Mouse (Mus musculus): Measurements from ENCODE around the gene Arhgap6.

The Arhgap6 gene

GRCm38 (mm10) chrX:169007066-169007465, 212.2 kb downstream of the Arhgap6 start:
- no peak for DNase-seq

- no peak for DNase-seq
Observed at GRCm38 (mm10) chrX:169012701-169013100, 217.8 kb downstream of the Arhgap6 start.

DNA sequence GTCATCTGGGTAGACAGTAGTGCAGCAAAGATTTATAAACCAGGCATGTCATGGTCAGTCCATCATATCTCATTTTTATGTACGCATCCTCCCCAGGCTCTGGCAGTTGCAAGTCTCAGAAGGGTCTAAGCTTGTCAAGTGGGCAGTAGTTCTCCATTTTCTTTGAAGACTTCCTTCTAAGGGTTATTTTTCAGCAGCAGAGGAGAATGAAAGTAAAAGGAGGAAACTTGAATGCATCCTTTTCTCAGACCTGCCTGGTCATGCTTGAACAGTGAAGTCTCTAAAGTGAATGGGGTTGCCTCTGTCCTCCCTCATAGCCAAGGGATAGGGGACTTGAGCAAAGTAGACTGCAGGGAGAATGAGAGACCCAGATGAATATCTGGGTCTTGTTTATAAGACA, 239.5 kb downstream of the Arhgap6 start:
- no peak for DNase-seq

DNA sequence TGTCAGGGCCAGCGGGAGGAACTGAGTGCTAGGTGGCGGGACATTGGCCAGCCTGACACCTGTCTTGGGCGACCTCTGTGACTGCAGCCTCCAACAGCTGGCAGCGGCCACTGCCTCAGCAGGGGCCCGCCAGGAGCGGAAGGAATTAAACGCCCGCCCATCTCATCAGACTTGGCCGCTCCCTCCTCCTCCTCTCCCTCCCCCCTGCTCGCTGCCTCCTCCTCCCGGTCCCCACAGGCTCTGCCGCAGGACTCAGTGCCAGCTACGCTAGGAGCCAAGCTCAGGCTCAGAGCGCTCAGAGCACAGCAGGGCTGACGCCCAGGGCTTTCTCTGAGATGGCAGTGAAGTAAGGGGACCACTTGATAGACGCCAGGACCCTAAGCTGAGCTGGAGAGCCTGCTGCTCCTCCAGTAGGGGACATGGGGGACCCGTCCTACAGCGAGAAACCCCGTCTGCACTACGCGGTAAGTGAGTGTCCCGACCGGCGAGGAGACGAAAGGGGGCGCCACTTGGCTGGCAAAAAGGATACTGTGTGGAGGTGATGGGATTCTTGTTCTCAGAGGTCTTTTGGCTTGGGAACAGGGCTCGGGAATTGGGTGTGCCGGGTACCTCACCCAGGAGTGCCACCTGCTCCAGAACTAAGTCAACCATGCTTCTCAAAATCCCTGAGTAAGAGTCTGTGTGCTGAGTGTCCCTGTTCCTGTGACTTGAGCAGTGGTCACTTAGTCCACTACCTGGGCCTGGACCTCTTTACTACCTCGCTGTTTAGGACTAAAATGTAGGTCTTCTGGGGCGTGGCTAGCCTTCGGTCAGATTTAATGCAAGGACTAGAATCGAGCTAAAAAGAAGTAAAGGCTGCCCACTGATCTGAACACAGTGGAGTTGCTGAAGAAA, 241.8 kb downstream of the Arhgap6 start:
- peak; percentile 81 for DNase-seq

DNA sequence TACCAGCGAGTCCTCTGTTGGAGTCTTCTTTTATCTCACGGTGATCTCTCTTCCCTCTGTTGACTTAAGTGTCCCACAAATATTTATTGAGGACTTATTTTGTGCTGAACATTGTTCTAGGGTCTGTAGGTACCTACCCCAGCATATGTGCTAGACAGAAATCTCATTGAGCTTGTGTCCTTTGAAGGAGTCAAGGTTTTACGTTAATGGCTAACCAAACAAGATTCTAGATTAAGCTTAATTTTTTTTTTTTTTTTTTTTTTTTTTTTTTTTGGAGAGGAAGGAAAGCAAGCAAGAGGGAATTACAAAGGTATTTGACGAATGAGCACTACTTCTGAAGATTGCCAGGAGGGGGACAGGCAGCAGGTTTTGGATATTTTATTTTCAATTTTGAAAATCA, 242.5 kb downstream of the Arhgap6 start:
- DNase-seq, result no peak

DNA sequence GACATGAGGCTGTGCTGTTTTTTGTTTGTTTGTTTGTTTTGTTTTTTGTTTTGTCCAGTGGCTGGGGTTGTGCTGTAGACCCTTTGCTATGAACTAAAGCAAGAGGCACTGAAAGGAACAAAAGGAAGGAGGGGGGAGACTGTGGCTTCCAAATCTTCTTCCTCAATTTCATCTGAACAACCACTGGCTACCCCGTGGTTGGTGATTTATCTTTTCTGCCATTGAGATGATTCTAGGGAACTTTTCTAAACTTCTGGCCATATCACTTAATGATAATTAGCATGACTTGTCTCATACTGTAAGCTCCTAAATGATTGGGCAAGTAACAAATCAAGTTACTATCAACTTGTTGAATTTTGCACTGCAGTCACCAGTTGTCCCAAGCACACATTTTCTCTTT, 249.0 kb downstream of the Arhgap6 start:
- no peak for DNase-seq

GRCm38 (mm10) chrX:169047595-169047994, 252.7 kb downstream of the Arhgap6 start:
- no peak for DNase-seq

DNA sequence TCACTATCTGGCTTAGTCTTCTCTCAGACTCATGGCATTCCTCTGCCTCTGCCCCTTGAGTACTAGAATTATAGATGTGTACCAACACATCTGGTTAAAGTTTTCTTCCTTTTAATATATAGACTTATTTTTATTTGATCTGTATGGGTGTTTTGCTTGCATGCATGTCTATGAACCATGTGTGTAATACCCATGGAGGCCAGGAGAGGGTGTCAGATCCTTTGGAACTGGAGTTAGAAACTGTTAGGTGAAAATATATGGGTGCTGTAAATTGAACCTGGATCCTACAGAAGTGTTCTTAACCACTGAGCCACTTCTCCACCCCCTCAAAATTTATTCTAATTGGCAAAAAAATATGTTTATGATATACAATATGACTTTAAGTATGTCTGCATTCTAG, 254.7 kb downstream of the Arhgap6 start:
- no peak for DNase-seq

- DNase-seq, result peak; percentile 19
Observed at GRCm38 (mm10) chrX:169053907-169054476, 259.1 kb downstream of the Arhgap6 start.

GRCm38 (mm10) chrX:169062555-169062954, 267.7 kb downstream of the Arhgap6 start:
- no peak for DNase-seq

GRCm38 (mm10) chrX:169065298-169065697, 270.4 kb downstream of the Arhgap6 start:
- no peak for DNase-seq

DNA sequence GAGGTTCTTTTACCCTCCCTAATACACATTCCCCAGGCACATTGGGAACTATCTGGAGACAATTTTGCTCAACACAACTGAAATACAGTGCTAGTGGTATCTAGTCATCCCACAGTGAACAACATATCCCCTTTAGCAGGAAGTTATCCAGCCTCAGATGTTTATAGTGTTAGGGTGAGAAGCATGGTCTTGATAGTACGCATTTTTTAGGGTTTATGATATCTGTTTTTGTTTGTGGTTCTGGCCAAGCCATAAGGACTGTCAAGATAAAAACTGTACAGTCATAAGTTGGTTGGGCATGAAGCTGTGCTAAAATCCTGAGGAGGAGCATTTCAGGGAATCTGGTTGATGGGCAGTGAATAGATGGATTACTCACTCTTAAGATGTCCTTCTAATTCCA, 271.0 kb downstream of the Arhgap6 start:
- no peak for DNase-seq

DNA sequence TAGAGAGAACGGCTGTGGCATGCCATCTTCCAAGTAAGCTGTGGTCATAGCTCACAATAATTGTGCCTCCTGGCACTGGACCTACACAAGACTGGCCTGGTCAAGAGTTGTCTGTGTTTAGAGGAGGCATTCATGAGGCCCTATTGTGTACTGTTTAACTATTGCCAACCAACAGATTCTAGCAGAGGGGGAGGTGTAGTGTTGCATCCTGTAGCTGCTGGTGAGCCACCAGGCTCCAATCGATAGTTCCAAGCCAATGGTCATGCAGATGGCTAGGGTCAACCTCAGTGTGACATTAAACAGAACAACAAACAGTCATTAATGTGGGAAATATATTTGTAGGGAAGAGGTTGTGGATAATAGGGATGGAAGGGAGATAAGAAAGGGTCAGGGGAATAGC, 280.1 kb downstream of the Arhgap6 start:
- no peak for DNase-seq

- DNase-seq, result no peak
Observed at GRCm38 (mm10) chrX:169081609-169082008, 286.7 kb downstream of the Arhgap6 start.

DNA sequence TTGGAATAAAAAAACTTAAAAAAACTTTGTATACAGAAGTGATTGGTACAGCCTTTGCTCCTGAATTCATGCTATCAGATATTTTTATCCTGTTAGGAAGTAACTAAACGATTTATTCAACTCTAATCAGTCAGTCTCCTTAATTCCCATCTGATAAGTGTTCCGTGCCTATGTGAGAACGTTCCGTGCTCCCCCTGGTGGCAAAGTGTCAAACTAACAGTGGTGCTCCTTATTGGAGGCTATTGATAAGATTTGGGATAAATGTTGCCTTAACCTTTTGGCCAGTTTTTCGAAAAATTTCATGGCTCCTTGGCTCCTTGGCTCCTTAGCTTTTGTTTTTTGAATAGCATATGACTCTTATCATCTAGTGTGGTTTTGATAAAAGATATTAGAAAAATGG, 291.0 kb downstream of the Arhgap6 start:
- peak; percentile 22 for DNase-seq

GRCm38 (mm10) chrX:169089221-169089620, 294.3 kb downstream of the Arhgap6 start:
- no peak for DNase-seq

DNA sequence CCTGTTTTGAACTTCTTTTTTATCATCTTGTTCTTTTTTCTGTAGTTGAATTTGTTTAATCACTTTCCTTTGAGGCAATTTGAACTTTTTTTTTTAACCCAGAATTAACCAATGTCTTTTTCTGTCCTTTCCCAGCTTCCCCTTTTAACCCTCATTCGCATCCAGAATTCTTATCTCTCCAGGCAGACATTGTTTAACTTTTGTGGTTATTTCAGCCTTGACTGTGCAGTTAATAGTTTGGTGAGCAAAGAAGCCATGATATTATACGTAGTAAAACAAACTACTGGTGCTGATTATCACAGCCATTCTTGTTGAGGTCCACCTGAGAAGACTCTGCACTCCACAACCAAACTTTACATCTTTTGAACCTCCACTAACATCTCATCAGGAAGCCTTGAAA, 299.7 kb downstream of the Arhgap6 start:
- no peak for DNase-seq

GRCm38 (mm10) chrX:169095584-169095983, 300.7 kb downstream of the Arhgap6 start:
- no peak for DNase-seq

DNA sequence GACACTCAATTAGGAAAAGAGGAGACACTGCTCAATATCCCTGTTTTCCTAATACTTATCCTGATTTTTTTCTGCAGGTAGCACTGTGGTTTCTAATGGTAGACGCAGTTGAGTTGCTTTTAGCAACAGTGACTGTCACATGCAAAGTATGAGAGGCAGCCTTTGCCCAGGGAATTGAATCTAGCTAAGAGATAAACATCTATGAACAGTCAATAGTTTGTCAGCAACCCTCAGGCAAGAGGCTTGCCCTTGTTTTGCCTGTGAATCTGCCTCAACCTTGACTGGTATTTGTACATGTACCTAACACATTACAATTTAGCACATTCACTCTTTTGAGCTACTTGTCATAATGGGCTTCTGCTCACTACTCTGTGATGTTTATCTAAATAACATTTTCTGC, 307.8 kb downstream of the Arhgap6 start:
- DNase-seq, result no peak

DNA sequence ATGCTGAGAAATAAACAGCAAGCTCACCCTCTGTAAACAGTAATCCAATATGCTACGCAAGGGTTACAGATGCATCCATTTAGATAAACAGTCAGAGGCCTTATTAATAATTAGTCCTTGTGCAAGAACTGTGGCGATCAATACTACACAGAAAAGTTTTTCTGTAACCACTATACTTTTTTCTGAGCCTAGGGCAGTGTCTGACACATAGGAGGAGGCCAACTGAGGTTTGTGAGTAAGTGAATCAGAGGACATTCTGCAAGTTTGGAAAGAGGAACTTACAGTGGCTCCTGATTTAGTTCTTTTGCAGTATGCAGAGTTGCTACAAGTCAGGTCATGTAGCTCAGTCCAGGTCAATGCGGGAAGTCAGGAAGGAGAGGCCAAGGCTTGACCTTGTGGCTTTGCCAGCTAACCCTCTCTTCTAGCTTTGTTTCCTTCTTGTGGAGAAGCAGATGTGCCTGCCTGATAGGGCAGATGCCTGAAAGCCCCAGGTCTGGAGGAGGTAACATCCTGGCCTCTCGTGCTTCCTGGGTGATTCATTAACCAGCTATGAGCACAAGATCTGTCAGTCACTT, 311.2 kb downstream of the Arhgap6 start:
- DNase-seq, result peak; percentile 69

DNA sequence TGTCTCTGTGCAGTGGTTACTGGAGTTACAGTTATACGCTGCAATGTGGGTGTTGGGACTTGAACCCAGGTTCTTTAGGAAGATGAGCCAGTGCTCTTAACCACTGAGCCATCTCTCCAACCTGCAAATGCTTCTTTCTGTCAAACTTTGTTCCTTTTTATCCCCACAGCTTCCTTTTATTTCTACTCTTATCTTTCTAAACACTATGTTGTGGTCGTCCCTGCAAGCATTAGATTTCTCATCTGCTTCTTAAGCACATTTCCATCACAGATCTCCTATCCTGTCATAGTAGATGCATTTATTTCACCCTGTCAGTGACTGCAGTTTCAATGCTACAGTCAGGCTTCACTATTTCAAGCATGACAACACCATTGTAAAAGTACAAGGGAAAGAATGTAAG, 312.5 kb downstream of the Arhgap6 start:
- DNase-seq, result no peak

DNA sequence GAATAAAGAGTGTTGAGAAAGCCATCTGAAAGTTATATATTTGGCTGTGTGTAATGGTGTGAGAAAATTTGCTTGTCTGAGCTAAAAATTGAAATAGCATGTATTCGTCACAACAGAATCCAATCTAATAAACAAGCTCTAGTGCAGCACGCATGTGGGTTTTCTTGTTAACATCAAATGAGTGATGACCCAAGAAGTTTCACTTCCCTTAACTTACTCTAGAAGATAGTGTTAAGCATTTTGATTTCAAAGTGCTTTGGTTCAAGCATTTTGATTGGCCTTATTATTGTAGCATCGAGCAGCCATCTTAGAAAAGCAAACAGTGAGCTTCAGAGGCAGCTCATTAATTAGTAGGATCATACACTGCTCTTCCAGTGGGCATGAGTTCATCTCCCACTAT, 315.1 kb downstream of the Arhgap6 start:
- DNase-seq, result no peak

DNA sequence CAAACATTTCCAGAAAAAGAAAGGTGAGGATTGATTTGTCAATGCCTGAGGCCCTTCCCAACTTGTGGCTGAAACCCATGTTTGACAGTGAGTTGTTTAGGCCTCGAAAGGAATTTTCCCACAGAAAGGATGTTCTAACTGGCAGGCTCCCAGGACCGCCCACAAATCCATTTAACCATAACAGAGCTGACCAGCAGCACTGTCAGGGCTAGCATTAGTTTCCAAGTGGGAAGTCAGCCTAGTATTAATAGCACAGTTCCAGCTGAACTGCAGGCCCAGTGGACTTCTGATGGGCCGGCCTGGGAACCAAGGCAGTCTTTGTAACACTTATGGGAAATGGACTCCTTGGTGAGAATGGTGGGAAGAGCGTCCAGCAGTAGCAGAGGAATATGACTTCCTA, 317.8 kb downstream of the Arhgap6 start:
- DNase-seq, result peak; percentile 20

GRCm38 (mm10) chrX:169123115-169123772, 328.3 kb downstream of the Arhgap6 start:
- no peak for DNase-seq
